Mouse (Mus musculus): ENCODE measurements at regions not wholly inside any gene's neighbourhood (a gene's known extent, or its start where the extent isn't known, plus 50 kb on each side); places are given as distances from the start of the nearest gene placed in this dataset.
A peak's percentile ranks its signal among the peaks of the same experiment; 100 is the strongest.

DNA sequence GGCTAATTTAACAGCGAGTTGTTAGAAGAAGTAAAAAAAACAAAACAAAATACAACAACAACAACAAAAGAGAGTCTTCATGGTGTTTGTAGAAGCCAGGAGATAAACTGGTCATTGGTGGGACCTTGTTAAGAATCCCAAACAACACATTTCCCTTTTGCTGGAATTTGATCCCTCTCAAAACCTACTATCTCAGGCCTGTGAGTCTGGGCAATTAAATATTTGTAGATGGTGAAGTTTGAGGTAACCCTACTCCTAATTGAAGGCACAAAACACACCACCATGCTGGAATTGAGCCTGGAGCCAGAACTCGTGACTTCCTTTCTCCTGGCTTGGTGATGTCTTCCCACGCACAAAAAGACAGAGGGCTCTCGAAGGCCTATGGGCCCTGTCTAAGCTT lies 65.4 kb upstream of the Akt3 start:
- DNase-seq, result no peak

DNA sequence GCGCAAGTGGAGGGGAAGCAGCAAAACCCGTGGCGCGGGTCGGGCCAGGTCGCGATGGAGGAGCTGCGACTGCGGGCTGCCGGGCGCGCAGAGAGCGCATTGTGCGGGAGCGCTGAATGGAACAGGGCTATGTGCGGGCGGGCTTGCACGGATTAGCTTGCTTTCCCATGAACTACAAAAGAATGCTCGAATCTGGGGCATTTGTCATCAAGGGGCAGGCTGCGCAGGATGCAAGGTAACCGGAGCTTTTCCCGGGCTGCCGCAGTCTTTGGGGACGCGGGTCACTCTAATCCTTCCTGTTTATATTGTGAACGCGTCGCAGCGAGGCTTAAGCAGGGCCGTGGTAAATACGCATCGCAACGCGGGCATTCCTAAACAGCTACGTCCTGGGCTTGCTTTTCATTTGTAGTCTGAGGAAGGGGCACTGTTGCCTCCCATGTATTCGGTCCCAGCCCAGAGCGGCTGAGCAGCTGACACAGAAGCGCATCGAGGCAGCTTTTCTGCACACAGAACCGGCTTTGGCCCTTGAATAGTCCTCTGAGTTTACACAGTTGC lies 64.8 kb upstream of the Akt3 start:
- peak in 1 of 2 experiments; percentile 27 for DNase-seq

DNA sequence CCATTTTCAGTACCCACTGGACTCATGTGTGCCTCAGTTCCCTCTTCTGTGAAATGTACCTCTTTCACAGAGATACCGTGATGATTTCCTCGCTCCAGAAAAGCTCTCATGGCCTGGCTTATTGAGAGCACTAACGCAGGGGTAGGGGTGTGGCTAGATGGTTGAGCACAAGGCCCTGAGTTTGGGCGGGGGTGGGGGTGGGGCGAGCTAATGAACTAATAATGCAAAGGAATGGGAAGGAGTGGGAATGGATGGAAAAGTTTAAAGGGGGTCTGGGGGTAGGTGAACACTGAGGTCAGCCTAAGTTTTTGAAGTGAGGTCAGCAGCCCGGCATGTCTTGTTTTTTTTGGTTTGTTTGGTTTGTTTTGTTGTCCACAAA lies 64.3 kb upstream of the Akt3 start:
- DNase-seq, result no peak

DNA sequence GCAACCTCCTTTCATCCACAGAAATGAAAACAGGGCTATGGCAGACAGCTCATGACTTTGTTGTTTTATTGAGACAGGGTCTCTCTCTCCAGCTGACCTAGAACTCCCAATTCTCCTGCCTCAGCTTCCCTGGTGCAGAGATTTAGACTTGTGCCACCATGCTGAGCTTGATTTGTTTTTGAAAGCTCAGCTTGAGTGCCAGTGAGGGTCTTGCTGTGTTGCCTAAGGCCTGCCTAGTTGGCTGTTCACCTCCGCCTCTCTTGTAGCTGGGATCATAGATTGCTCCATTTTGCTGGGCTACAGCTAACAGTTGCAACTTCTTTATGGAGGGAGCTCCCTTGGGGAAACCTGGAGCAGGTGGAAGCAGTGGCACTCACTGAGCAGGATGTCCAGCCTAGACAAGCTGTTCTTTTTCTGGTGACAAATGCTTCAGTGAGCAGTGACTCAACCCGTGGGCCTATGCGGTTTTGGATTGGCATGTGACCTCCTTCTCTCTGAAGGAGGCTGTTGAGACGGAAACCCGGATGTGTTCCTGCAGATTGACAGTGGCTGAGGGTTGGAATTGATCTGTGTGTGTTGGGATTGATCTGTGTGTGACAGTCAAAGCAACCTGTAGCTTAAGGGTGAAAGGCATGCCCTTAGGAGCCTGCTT lies 63.8 kb upstream of the Akt3 start:
- DNase-seq, result no peak

DNA sequence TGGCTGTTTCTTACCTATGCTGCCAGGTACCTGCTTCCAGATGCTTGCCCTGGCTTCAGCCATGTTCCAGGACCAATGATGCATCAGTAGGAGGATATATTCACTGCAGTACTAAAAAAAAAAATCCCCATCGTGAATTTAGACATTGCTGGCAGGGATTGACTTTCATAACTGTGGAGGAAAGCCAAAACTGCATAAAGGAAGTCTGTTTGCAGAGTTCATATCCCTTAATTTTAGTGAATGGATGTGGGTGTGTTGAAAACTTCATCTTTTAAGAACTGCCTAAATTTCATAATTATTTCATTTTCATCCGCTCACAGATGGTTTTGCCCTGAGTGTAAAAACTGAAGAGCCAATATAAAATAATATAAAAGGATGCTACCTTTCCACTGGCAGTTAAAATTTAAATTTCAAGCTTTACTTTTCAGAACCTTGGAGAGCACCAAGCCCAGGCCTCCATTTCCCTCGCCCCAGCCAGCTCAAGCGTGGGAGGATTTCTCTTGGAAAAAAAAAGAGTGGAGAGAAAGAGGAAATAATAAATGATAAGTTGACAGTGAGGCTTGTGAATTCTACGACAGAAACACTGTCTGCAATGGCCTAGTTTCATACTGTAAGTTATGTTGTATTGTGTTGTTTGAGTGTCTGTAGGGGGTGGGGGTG lies 50.3 kb upstream of the Akt3 start:
- DNase-seq, result no peak

Data from lung, postnatal 4 days (tissue).